Mouse (Mus musculus): ENCODE data around the gene Pspn.
A peak's percentile ranks its signal among the peaks of the same experiment; 100 is the strongest.

Pspn gene

GRCm38 (mm10) chr17:56999968-57000609 lies at the start of gene Pspn:
Pspn (minus strand) TSS chr17:57000018.
- no peak for DNase-seq (ENCODE audit: low spot score)

GRCm38 (mm10) chr17:57048816-57049215 lies 49.0 kb upstream of the Pspn start:
- no peak for DNase-seq (ENCODE audit: low spot score)

- DNase-seq (ENCODE audit: low spot score) = peak; percentile 78
These were observed 47.6 kb upstream of the Pspn start for GRCm38 (mm10) chr17:57047406-57047805.

GRCm38 (mm10) chr17:57041554-57041953 lies 41.7 kb upstream of the Pspn start, which contains the start of gene Slc25a41:
Slc25a41 (minus strand) TSS chr17:57041654.
- no peak for DNase-seq (ENCODE audit: low spot score)

- peak; percentile 54 for DNase-seq (ENCODE audit: low spot score)
These were observed 39.2 kb upstream of the Pspn start for GRCm38 (mm10) chr17:57038978-57039377.

GRCm38 (mm10) chr17:57032854-57033253 lies 33.0 kb upstream of the Pspn start:
- no peak for DNase-seq (ENCODE audit: low spot score)

- peak; percentile 100 for DNase-seq (ENCODE audit: low spot score)
These were observed 32.0 kb upstream of the Pspn start for GRCm38 (mm10) chr17:57031661-57032420.

- peak; percentile 74 for DNase-seq (ENCODE audit: low spot score)
These were observed 31.3 kb upstream of the Pspn start, which contains the start of gene Khsrp for GRCm38 (mm10) chr17:57030931-57031660. Khsrp (minus strand) TSS chr17:57031522.

- no peak for DNase-seq (ENCODE audit: low spot score)
These were observed 29.9 kb upstream of the Pspn start for GRCm38 (mm10) chr17:57029691-57030090.

- DNase-seq (ENCODE audit: low spot score) = no peak
These were observed 27.7 kb upstream of the Pspn start for GRCm38 (mm10) chr17:57027471-57027870.

GRCm38 (mm10) chr17:57020960-57021359 lies 21.1 kb upstream of the Pspn start:
- DNase-seq (ENCODE audit: low spot score) = no peak

- no peak for DNase-seq (ENCODE audit: low spot score)
These were observed 19.9 kb upstream of the Pspn start for GRCm38 (mm10) chr17:57019693-57020092.

- no peak for DNase-seq (ENCODE audit: low spot score)
These were observed 12.5 kb upstream of the Pspn start for GRCm38 (mm10) chr17:57012245-57012795.

- DNase-seq (ENCODE audit: low spot score) = peak; percentile 95
These were observed 11.7 kb upstream of the Pspn start, which contains the start of the genes Gtf2f1 and Gm17949 for GRCm38 (mm10) chr17:57011236-57012141. Gtf2f1 (minus strand) TSS chr17:57011288. Gm17949 (plus strand) TSS chr17:57011469.

GRCm38 (mm10) chr17:57010911-57011235 lies 11.1 kb upstream of the Pspn start:
- DNase-seq (ENCODE audit: low spot score) = no peak

- DNase-seq (ENCODE audit: low spot score) = no peak
These were observed 7.5 kb upstream of the Pspn start for GRCm38 (mm10) chr17:57007137-57007905.

GRCm38 (mm10) chr17:57003994-57004393 lies 4.2 kb upstream of the Pspn start:
- no peak for DNase-seq (ENCODE audit: low spot score)

GRCm38 (mm10) chr17:57001228-57001627 lies 1.4 kb upstream of the Pspn start:
- DNase-seq (ENCODE audit: low spot score) = no peak

GRCm38 (mm10) chr17:56999414-56999813 lies 404 bp downstream of the Pspn start:
- no peak for DNase-seq (ENCODE audit: low spot score)

- peak; percentile 96 for DNase-seq (ENCODE audit: low spot score)
These were observed 2.7 kb downstream of the Pspn start, which contains the start of gene Alkbh7 for GRCm38 (mm10) chr17:56997029-56997667. Alkbh7 (plus strand) TSS chr17:56997339.

Measured in testis, postnatal 14 days (tissue).